Mouse (Mus musculus) liver, embryonic 15.5 days (tissue): ENCODE results near the gene Espn. TPM values are rescaled to one million over a fixed set of nuclear protein-coding genes. Genes with fewer than 3 reads are reported as not detected.

ENCODE experiments used
- ATAC-seq: fragments of 200-750 bp; cut with Nextera tagmentation; 2 replicates; pipeline ENCODE4 v1.8.0; 2017; ENCODE audit warnings: moderate number of reproducible peaks, mild to moderate bottlenecking, moderate library complexity; ENCODE audit not compliant: insufficient read depth
- H3K27ac ChIP-seq: fragments of 300-500 bp; sonication (generic); replicated peaks from 2 replicates; pipeline ENCODE4 v1.5.1; 2015; ENCODE audit warnings: mild to moderate bottlenecking, inconsistent platforms
- H3K27me3 ChIP-seq: fragments of 300-500 bp; sonication (generic); 2 replicates; pipeline ENCODE4 v1.6.1; 2015; ENCODE audit warnings: mild to moderate bottlenecking, inconsistent platforms
- H3K36me3 ChIP-seq: fragments of 300-500 bp; sonication (generic); replicated peaks from 2 replicates; pipeline ENCODE4 v1.6.1; 2015; ENCODE audit warnings: moderate library complexity, mild to moderate bottlenecking, inconsistent platforms
- H3K4me1 ChIP-seq: fragments of 300-500 bp; sonication (generic); replicated peaks from 2 replicates; pipeline ENCODE4 v1.6.1; 2015; ENCODE audit warnings: inconsistent platforms
- H3K4me2 ChIP-seq: fragments of 300-500 bp; sonication (generic); 2 replicates; pipeline ENCODE4 v1.6.1; 2015; ENCODE audit warnings: moderate library complexity, mild to moderate bottlenecking, inconsistent platforms
- H3K4me3 ChIP-seq: fragments of 300-500 bp; sonication (generic); replicated peaks from 2 replicates; pipeline ENCODE4 v1.5.1; 2015; ENCODE audit warnings: mild to moderate bottlenecking, inconsistent platforms
- H3K9ac ChIP-seq: fragments of 300-500 bp; sonication (generic); 2 replicates; pipeline ENCODE4 v1.6.1; 2015; ENCODE audit warnings: moderate library complexity, mild to moderate bottlenecking, inconsistent platforms
- H3K9me3 ChIP-seq: fragments of 300-500 bp; sonication (generic); replicated peaks from 2 replicates; pipeline ENCODE4 v1.6.1; 2016; ENCODE audit warnings: inconsistent platforms
- WGBS: fragments of 180-500 bp; shearing (Covaris S2); methylation state at CpG from one replicate; pipeline ENCODE4 v1.1.7; 2015; ENCODE audit warnings: mixed read lengths; ENCODE audit not compliant: insufficient replicate concordance; 5-methylcytosine and 5-hydroxymethylcytosine counted together
- polyA plus RNA-seq: library from polyadenylated mRNA; unstranded; fragments of >200 nt; fragmentation: Nextera tagmentation; extraction: Ambion mirVana; gene quantifications from 2 replicates; pipeline ENCODE4 v1.2.1, GENCODE M21; 2015

Espn gene
- polyA plus RNA-seq, 1 experiment from 2014 or later: 1.5 TPM

- H3K4me3 ChIP-seq: no peak overlapping the region
- peaks cover 53% of the 10 kb centered on the region for H3K4me1 ChIP-seq
- no peaks in the 10 kb centered on the region for H3K36me3 ChIP-seq
- no peak overlapping the region for H3K27ac ChIP-seq
- H3K4me2 ChIP-seq: no peak overlapping the region
- WGBS: 81% methylated on average over 2 of the region's 2 CpGs
- no peak for ATAC-seq
- H3K9ac ChIP-seq: no peak overlapping the region
- no peaks in the 10 kb centered on the region for H3K9me3 ChIP-seq
- H3K27me3 ChIP-seq: no peaks in the 10 kb centered on the region
Observed at GRCm38 (mm10) chr4:152188651-152189050, 36.5 kb upstream of the Espn start.

- WGBS: 70% methylated on average over 9 of the region's 9 CpGs
- no peak for ATAC-seq
- no peak overlapping the region for H3K9ac ChIP-seq
- H3K36me3 ChIP-seq: no peaks in the 10 kb centered on the region
- H3K27me3 ChIP-seq: no peaks in the 10 kb centered on the region
- peaks cover 53% of the 10 kb centered on the region for H3K4me1 ChIP-seq
- no peak overlapping the region for H3K27ac ChIP-seq
- H3K4me3 ChIP-seq: no peak overlapping the region
- H3K4me2 ChIP-seq: 0 out of 2 replicates have a peak overlapping the region, but pooled peaks have one; percentile 6
- no peaks in the 10 kb centered on the region for H3K9me3 ChIP-seq
Observed at GRCm38 (mm10) chr4:152187142-152187541, 35.0 kb upstream of the Espn start.

- WGBS: 26% methylated on average over 14 of the region's 14 CpGs
- peak overlapping the region; percentile 40 for H3K4me2 ChIP-seq
- no peak for ATAC-seq
- H3K4me1 ChIP-seq: peaks cover 52% of the 10 kb centered on the region
- H3K9ac ChIP-seq: no peak overlapping the region
- no peaks in the 10 kb centered on the region for H3K36me3 ChIP-seq
- H3K4me3 ChIP-seq: no peak overlapping the region
- no peaks in the 10 kb centered on the region for H3K9me3 ChIP-seq
- peak overlapping the region; percentile 62 for H3K27ac ChIP-seq
- H3K27me3 ChIP-seq: no peaks in the 10 kb centered on the region
Observed at GRCm38 (mm10) chr4:152186205-152187082, 34.3 kb upstream of the Espn start.

GRCm38 (mm10) chr4:152185510-152186204, 33.5 kb upstream of the Espn start:
- no peak overlapping the region for H3K9ac ChIP-seq
- H3K36me3 ChIP-seq: no peaks in the 10 kb centered on the region
- peak overlapping the region; percentile 40 for H3K4me2 ChIP-seq
- peaks cover 44% of the 10 kb centered on the region for H3K4me1 ChIP-seq
- no peak overlapping the region for H3K4me3 ChIP-seq
- H3K27me3 ChIP-seq: 0 out of 2 replicates have a peak, but pooled peaks cover under 1% of the 10 kb centered on the region
- ATAC-seq: peak; percentile 24; the same call in 1 of the 2 replicates
- no peaks in the 10 kb centered on the region for H3K9me3 ChIP-seq
- peak overlapping the region; percentile 62 for H3K27ac ChIP-seq
- 5% methylated on average over 19 of the region's 19 CpGs for WGBS

- Histone ChIP-seq H3K36me3 (no peaks in the 10 kb centered on the region), H3K9ac (no peak overlapping the region), H3K4me2 (peak overlapping the region; percentile 40), H3K9me3 (no peaks in the 10 kb centered on the region), H3K27me3 (peaks cover 6% of the 10 kb centered on the region; the same call in 1 of the 2 replicates), H3K4me1 (peaks cover 44% of the 10 kb centered on the region), H3K4me3 (no peak overlapping the region), H3K27ac (peak overlapping the region; percentile 62; the same call in 1 of the 2 replicates)
- ATAC-seq: peak; percentile 59
- 5% methylated on average over 3 of the region's 3 CpGs for WGBS
Observed at GRCm38 (mm10) chr4:152185137-152185509, 33.0 kb upstream of the Espn start.

GRCm38 (mm10) chr4:152184353-152185035, 32.3 kb upstream of the Espn start:
- Histone ChIP-seq H3K27ac (no peak overlapping the region), H3K4me1 (peaks cover 41% of the 10 kb centered on the region), H3K36me3 (no peaks in the 10 kb centered on the region), H3K4me2 (no peak overlapping the region), H3K4me3 (no peak overlapping the region), H3K27me3 (peaks cover 12% of the 10 kb centered on the region), H3K9me3 (no peaks in the 10 kb centered on the region), H3K9ac (no peak overlapping the region)
- WGBS: 65% methylated on average over 7 of the region's 7 CpGs
- ATAC-seq: no peak

GRCm38 (mm10) chr4:152182205-152182604, 30.0 kb upstream of the Espn start:
- Histone ChIP-seq H3K36me3 (no peaks in the 10 kb centered on the region), H3K9ac (no peak overlapping the region), H3K9me3 (no peaks in the 10 kb centered on the region), H3K4me2 (no peak overlapping the region), H3K4me1 (peaks cover 54% of the 10 kb centered on the region), H3K27ac (no peak overlapping the region), H3K27me3 (peaks cover 33% of the 10 kb centered on the region), H3K4me3 (no peak overlapping the region)
- WGBS: 73% methylated on average over 10 of the region's 10 CpGs
- no peak for ATAC-seq

- peaks cover 42% of the 10 kb centered on the region for H3K27me3 ChIP-seq
- WGBS: 68% methylated on average over 16 of the region's 16 CpGs
- H3K9ac ChIP-seq: no peak overlapping the region
- no peak overlapping the region for H3K4me3 ChIP-seq
- no peak for ATAC-seq
- H3K36me3 ChIP-seq: no peaks in the 10 kb centered on the region
- H3K4me1 ChIP-seq: peaks cover 40% of the 10 kb centered on the region
- no peaks in the 10 kb centered on the region for H3K9me3 ChIP-seq
- no peak overlapping the region for H3K4me2 ChIP-seq
- H3K27ac ChIP-seq: no peak overlapping the region
Observed at GRCm38 (mm10) chr4:152179946-152180660, 27.9 kb upstream of the Espn start.

- Histone ChIP-seq H3K4me3 (peak overlapping the region; percentile 66), H3K27me3 (peaks cover 42% of the 10 kb centered on the region), H3K4me1 (peaks cover 33% of the 10 kb centered on the region), H3K4me2 (peak overlapping the region; percentile 94), H3K36me3 (no peaks in the 10 kb centered on the region), H3K9me3 (no peaks in the 10 kb centered on the region), H3K9ac (peak overlapping the region; percentile 50; the same call in 1 of the 2 replicates), H3K27ac (no peak overlapping the region)
- WGBS: 14% methylated on average over 16 of the region's 16 CpGs
- no peak for ATAC-seq
Observed at GRCm38 (mm10) chr4:152178916-152179705, 26.9 kb upstream of the Espn start.

- Histone ChIP-seq H3K27me3 (peaks cover 48% of the 10 kb centered on the region), H3K4me3 (peak overlapping the region; percentile 66), H3K9me3 (no peaks in the 10 kb centered on the region), H3K4me1 (peaks cover 33% of the 10 kb centered on the region), H3K36me3 (no peaks in the 10 kb centered on the region), H3K9ac (peak overlapping the region; percentile 50), H3K4me2 (peak overlapping the region; percentile 94), H3K27ac (no peak overlapping the region)
- ATAC-seq: peak; percentile 13
- under 1% methylated on average over 35 of the region's 35 CpGs for WGBS
Observed at GRCm38 (mm10) chr4:152178344-152178864, 26.2 kb upstream of the Espn start.
